ENCODE assay signal across 12 mouse cellular contexts in genomic region chr5:36776021-36776575, GRCm38 (mm10). TPM values are rescaled to one million over a fixed set of nuclear protein-coding genes. Genes with fewer than 3 reads are reported as not detected.
DNase-seq lines count a peak whose midpoint lies in the region; ATAC-seq lines count a peak whose summit lies in the region.
"Had no signal": no experiment of that assay in that cellular context is flagged by ENCODE, and none has a peak within 500 bp of the region (broad histone marks: within the 10 kb centered on the region; RNA-seq: fewer than 3 reads in every experiment).

No protein-coding gene starts in this region.

- no peaks in the 10 kb centered on the region for H3K36me3 ChIP-seq in forebrain, embryonic 10.5 days (replicated peaks)
- H3K36me3 ChIP-seq in forebrain, embryonic 16.5 days (ENCODE audit: control insufficient read depth, insufficient read depth): no peaks in the 10 kb centered on the region
- no peaks in the 10 kb centered on the region for H3K36me3 ChIP-seq in neural tube, embryonic 12.5 days
- H3K36me3 ChIP-seq in embryonic facial prominence, embryonic 11.5 days (replicated peaks; ENCODE audit: control insufficient read depth, insufficient read depth, low read depth, low read length): no peaks in the 10 kb centered on the region

- no peak for ATAC-seq in forebrain, embryonic 16.5 days
- ATAC-seq in neural tube, embryonic 12.5 days (ENCODE audit: low FRiP score, low read depth): no peak
- ATAC-seq in embryonic facial prominence, embryonic 11.5 days (replicated peaks; ENCODE audit: insufficient number of reproducible peaks, low FRiP score, low TSS enrichment, low read depth): no peak
- no peak for ATAC-seq in erythroid progenitor cell, adult 5-6 weeks (replicated peaks; ENCODE audit: low FRiP score, poor library complexity, severe bottlenecking)
- ATAC-seq in activated CD4-positive, CD25-positive, alpha-beta regulatory T cell, adult 4 months: no peak
- ATAC-seq: hindbrain, postnatal 0 days had no signal

- no peak overlapping the region for H3K9ac ChIP-seq in forebrain, embryonic 16.5 days (replicated peaks; ENCODE audit: low read depth, low read length)
- H3K9ac ChIP-seq in neural tube, embryonic 12.5 days: 0 out of 2 replicates have a peak overlapping the region, but pooled peaks have one; percentile 3
- no peak overlapping the region for H3K9ac ChIP-seq in embryonic facial prominence, embryonic 11.5 days (replicated peaks; ENCODE audit: low read length)

- no peak overlapping the region for H3K4me2 ChIP-seq in forebrain, embryonic 16.5 days (ENCODE audit: low read length)
- no peak overlapping the region for H3K4me2 ChIP-seq in neural tube, embryonic 12.5 days (replicated peaks)
- H3K4me2 ChIP-seq in embryonic facial prominence, embryonic 11.5 days (ENCODE audit: low read depth, low read length): no peak overlapping the region

- peaks cover 15% of the 10 kb centered on the region for H3K9me3 ChIP-seq in forebrain, embryonic 10.5 days
- no peaks in the 10 kb centered on the region for H3K9me3 ChIP-seq in forebrain, embryonic 16.5 days (ENCODE audit: control insufficient read depth, low read length)
- H3K9me3 ChIP-seq in neural tube, embryonic 12.5 days: peaks cover 9% of the 10 kb centered on the region; the same call in 1 of the 2 replicates
- H3K9me3 ChIP-seq in embryonic facial prominence, embryonic 11.5 days (replicated peaks; ENCODE audit: control insufficient read depth, low read length): no peaks in the 10 kb centered on the region

- H3K4me3 ChIP-seq in forebrain, embryonic 10.5 days: no peak overlapping the region
- H3K4me3 ChIP-seq in forebrain, embryonic 16.5 days (replicated peaks; ENCODE audit: low read length): no peak overlapping the region
- H3K4me3 ChIP-seq in neural tube, embryonic 12.5 days: no peak overlapping the region
- H3K4me3 ChIP-seq in embryonic facial prominence, embryonic 11.5 days (ENCODE audit: low read depth, low read length): no peak overlapping the region

- H3K4me1 ChIP-seq in forebrain, embryonic 10.5 days: peaks cover 17% of the 10 kb centered on the region
- H3K4me1 ChIP-seq in forebrain, embryonic 16.5 days (replicated peaks; ENCODE audit: control insufficient read depth, insufficient read depth, low read length): no peaks in the 10 kb centered on the region
- no peaks in the 10 kb centered on the region for H3K4me1 ChIP-seq in neural tube, embryonic 12.5 days
- no peaks in the 10 kb centered on the region for H3K4me1 ChIP-seq in embryonic facial prominence, embryonic 11.5 days (ENCODE audit: control insufficient read depth, insufficient read depth, low read length)

- peak overlapping the region; percentile 56 for H3K27ac ChIP-seq in forebrain, embryonic 10.5 days
- no peak overlapping the region for H3K27ac ChIP-seq in forebrain, embryonic 16.5 days (ENCODE audit: low read length)
- no peak overlapping the region for H3K27ac ChIP-seq in neural tube, embryonic 12.5 days
- 0 out of 2 replicates have a peak overlapping the region, but pooled peaks have one; percentile 9 for H3K27ac ChIP-seq in embryonic facial prominence, embryonic 11.5 days (replicated peaks; ENCODE audit: low read depth, low read length)
- H3K27ac ChIP-seq: hindbrain, postnatal 0 days had no signal

- WGBS in forebrain, embryonic 10.5 days: 19% methylated on average over 9 of the region's 9 CpGs
- 26% methylated on average over 9 of the region's 9 CpGs for WGBS in forebrain, embryonic 16.5 days
- WGBS in neural tube, embryonic 12.5 days: 49% methylated on average over 9 of the region's 9 CpGs
- WGBS in embryonic facial prominence, embryonic 11.5 days: 10% methylated on average over 9 of the region's 9 CpGs

- DNase-seq in forebrain, embryonic 10.5 days (ENCODE audit: extremely low spot score, low spot score): no peak
- no peak for DNase-seq in neural tube, embryonic 10.5 days (ENCODE audit: extremely low spot score, low spot score)
- peak; percentile 56 for DNase-seq in embryonic facial prominence, embryonic 11.5 days (ENCODE audit: low spot score)
- DNase-seq in testis, postnatal 14 days (ENCODE audit: low spot score): peak; percentile 83
- DNase-seq: cerebellum, adult 11 months; kidney, adult 2 months; thymus, postnatal 14 days had no signal

- no peaks in the 10 kb centered on the region for H3K27me3 ChIP-seq in forebrain, embryonic 10.5 days (ENCODE audit: poor library complexity, severe bottlenecking)
- no peaks in the 10 kb centered on the region for H3K27me3 ChIP-seq in forebrain, embryonic 16.5 days (replicated peaks; ENCODE audit: control insufficient read depth, insufficient read depth, low read length)
- no peaks in the 10 kb centered on the region for H3K27me3 ChIP-seq in neural tube, embryonic 12.5 days (replicated peaks)
- no peaks in the 10 kb centered on the region for H3K27me3 ChIP-seq in embryonic facial prominence, embryonic 11.5 days (ENCODE audit: control insufficient read depth, insufficient read depth, low read length)

RNA-seq across cellular contexts. Expression of gene Mrfap1, which starts 20.5 kb away (rescaled TPM):
- polyA plus RNA-seq in forebrain, embryonic 10.5 days (2016; fragmentation: Nextera tagmentation; extraction: Ambion mirVana): 435 and 463 TPM in 2 replicates
- 284 and 308 TPM in 2 replicates for polyA plus RNA-seq in forebrain, embryonic 16.5 days (2015; fragmentation: Nextera tagmentation; extraction: Ambion mirVana)
- 472 and 501 TPM in 2 replicates for polyA plus RNA-seq in neural tube, embryonic 12.5 days (2016; fragmentation: Nextera tagmentation; extraction: Ambion mirVana)
- polyA plus RNA-seq in embryonic facial prominence, embryonic 11.5 days (2014; fragmentation: Nextera tagmentation; extraction: Ambion mirVana): 768 and 796 TPM in 2 replicates
- 94.1 and 105 TPM in 2 replicates for total RNA-seq in erythroid progenitor cell, adult 5-6 weeks (2015; ENCODE audit: low replicate concordance)
- total RNA-seq in erythroid progenitor cell, adult 5-6 weeks (2017; ENCODE audit: low replicate concordance): 94.0 and 125 TPM in 2 replicates
- 100 to 1,000 TPM in 1 of 2 experiments, 10 to 100 TPM in 1; 87.1 to 109 TPM for polyA plus RNA-seq in activated CD4-positive, CD25-positive, alpha-beta regulatory T cell, adult 4 months (2017; shearing (Covaris generic))

RNA-seq across cellular contexts. Expression of gene Bloc1s4, which starts 27.6 kb away (rescaled TPM):
- 19.7 and 20.6 TPM in 2 replicates for polyA plus RNA-seq in forebrain, embryonic 10.5 days (2016; fragmentation: Nextera tagmentation; extraction: Ambion mirVana)
- 26.0 and 31.4 TPM in 2 replicates for polyA plus RNA-seq in forebrain, embryonic 16.5 days (2015; fragmentation: Nextera tagmentation; extraction: Ambion mirVana)
- 29.9 and 32.8 TPM in 2 replicates for polyA plus RNA-seq in neural tube, embryonic 12.5 days (2016; fragmentation: Nextera tagmentation; extraction: Ambion mirVana)
- polyA plus RNA-seq in embryonic facial prominence, embryonic 11.5 days (2014; fragmentation: Nextera tagmentation; extraction: Ambion mirVana): 24.5 and 25.3 TPM in 2 replicates
- 5.0 and 10.5 TPM in 2 replicates for total RNA-seq in erythroid progenitor cell, adult 5-6 weeks (2015; ENCODE audit: low replicate concordance)
- 7.9 and 13.1 TPM in 2 replicates for total RNA-seq in erythroid progenitor cell, adult 5-6 weeks (2017; ENCODE audit: low replicate concordance)
- polyA plus RNA-seq in activated CD4-positive, CD25-positive, alpha-beta regulatory T cell, adult 4 months (2017; shearing (Covaris generic)): 1 to 10 TPM in 1 of 2 experiments, under 1 TPM in 1; 0.95 to 1.6 TPM

RNA-seq across cellular contexts. Expression of gene Man2b2, which starts 54.4 kb away (rescaled TPM):
- 12.3 and 13.0 TPM in 2 replicates for polyA plus RNA-seq in forebrain, embryonic 10.5 days (2016; fragmentation: Nextera tagmentation; extraction: Ambion mirVana)
- 7.2 and 7.3 TPM in 2 replicates for polyA plus RNA-seq in forebrain, embryonic 16.5 days (2015; fragmentation: Nextera tagmentation; extraction: Ambion mirVana)
- 11.5 and 14.2 TPM in 2 replicates for polyA plus RNA-seq in neural tube, embryonic 12.5 days (2016; fragmentation: Nextera tagmentation; extraction: Ambion mirVana)
- polyA plus RNA-seq in embryonic facial prominence, embryonic 11.5 days (2014; fragmentation: Nextera tagmentation; extraction: Ambion mirVana): 7.7 and 9.1 TPM in 2 replicates
- total RNA-seq in erythroid progenitor cell, adult 5-6 weeks (2015; ENCODE audit: low replicate concordance): 7.2 and 14.3 TPM in 2 replicates
- total RNA-seq in erythroid progenitor cell, adult 5-6 weeks (2017; ENCODE audit: low replicate concordance): 2.7 and 3.8 TPM in 2 replicates
- polyA plus RNA-seq in activated CD4-positive, CD25-positive, alpha-beta regulatory T cell, adult 4 months (2017; shearing (Covaris generic)): 10 to 100 TPM; 18.0 to 28.5 TPM

Comparison
In these comparisons a context has a peak if more than half of its experiments do, and no peak if none do; other contexts are left out.
1. H3K27ac ChIP-seq: peak in forebrain, embryonic 10.5 days (single experiment) and embryonic facial prominence, embryonic 11.5 days (single experiment); none in forebrain, embryonic 16.5 days (single experiment) and neural tube, embryonic 12.5 days (single experiment).
2. DNase-seq: peak in embryonic facial prominence, embryonic 11.5 days (single experiment) and testis, postnatal 14 days (single experiment); none in forebrain, embryonic 10.5 days (single experiment) and neural tube, embryonic 10.5 days (single experiment).